Mouse (Mus musculus) liver, postnatal 0 days (tissue): ENCODE data around the gene Clec4d. TPM values are rescaled to one million over a fixed set of nuclear protein-coding genes. Genes with fewer than 3 reads are reported as not detected.
A peak's percentile ranks its signal among the peaks of the same experiment; 100 is the strongest.

Experiments used
- ATAC-seq: fragments of 200-750 bp; cut with Nextera tagmentation; 2 replicates; pipeline ENCODE4 v1.8.0; 2017; ENCODE audit warnings: mild to moderate bottlenecking, moderate library complexity
- DNase-seq: peaks from one replicate; pipeline ENCODE4 v3.0.0-alpha.2; 2016
- H3K27ac ChIP-seq: fragments of 300-500 bp; sonication (generic); 2 replicates; pipeline ENCODE4 v1.5.1; 2014; ENCODE audit warnings: antibody characterized with exemption, moderate library complexity, mild to moderate bottlenecking, low read depth
- H3K27me3 ChIP-seq: fragments of 300-500 bp; sonication (generic); 2 replicates; pipeline ENCODE4 v1.6.1; 2014; ENCODE audit warnings: low read length, control low read depth, mixed read lengths; ENCODE audit not compliant: insufficient read depth
- H3K36me3 ChIP-seq: fragments of 300-500 bp; sonication (generic); replicated peaks from 2 replicates; pipeline ENCODE4 v1.6.1; 2014; ENCODE audit warnings: mild to moderate bottlenecking, control low read depth, low read length, moderate library complexity, mixed read lengths; ENCODE audit not compliant: insufficient read depth
- H3K4me1 ChIP-seq: fragments of 300-500 bp; sonication (generic); 2 replicates; pipeline ENCODE4 v1.6.1; 2014; ENCODE audit warnings: antibody characterized with exemption, mild to moderate bottlenecking, control low read depth; ENCODE audit not compliant: insufficient read depth
- H3K4me2 ChIP-seq: fragments of 300-500 bp; sonication (generic); 2 replicates; pipeline ENCODE4 v1.6.1; 2014; ENCODE audit warnings: low read depth, mild to moderate bottlenecking, low read length, moderate library complexity, mixed read lengths
- H3K4me3 ChIP-seq: fragments of 300-500 bp; sonication (generic); 2 replicates; pipeline ENCODE4 v1.5.1; 2014; ENCODE audit warnings: low read depth, low read length
- H3K9ac ChIP-seq: fragments of 300-500 bp; sonication (generic); replicated peaks from 2 replicates; pipeline ENCODE4 v1.6.1; 2014; ENCODE audit warnings: mild to moderate bottlenecking, moderate library complexity
- H3K9me3 ChIP-seq: fragments of 300-500 bp; sonication (generic); 2 replicates; pipeline ENCODE4 v1.6.1; 2016; ENCODE audit warnings: mild to moderate bottlenecking, control low read depth, low read length, mixed read lengths
- CTCF ChIP-seq: sonication (generic); IDR thresholded peaks from 2 replicates; pipeline ENCODE4 v1.5.1; 2016; ENCODE audit warnings: antibody characterized with exemption, low read depth
- EP300 ChIP-seq: IDR thresholded peaks from 2 replicates; pipeline ENCODE4 v1.6.1; 2016; ENCODE audit warnings: antibody characterized with exemption, low read depth, mild to moderate bottlenecking
- WGBS: fragments of 180-500 bp; shearing (Covaris S2); extraction: QIAGEN DNeasy Blood & Tissue Kit; methylation state at CpG from one replicate; pipeline ENCODE4 v1.1.7; 2014; ENCODE audit not compliant: insufficient replicate concordance; 5-methylcytosine and 5-hydroxymethylcytosine counted together
- polyA plus RNA-seq: library from polyadenylated mRNA; unstranded; fragments of >200 nt; fragmentation: Nextera tagmentation; extraction: Ambion mirVana; gene quantifications from 2 replicates; pipeline ENCODE4 v1.2.1, GENCODE M21; 2015

The Clec4d gene
- 0.53 and 1.3 TPM in 2 replicates for polyA plus RNA-seq

DNA sequence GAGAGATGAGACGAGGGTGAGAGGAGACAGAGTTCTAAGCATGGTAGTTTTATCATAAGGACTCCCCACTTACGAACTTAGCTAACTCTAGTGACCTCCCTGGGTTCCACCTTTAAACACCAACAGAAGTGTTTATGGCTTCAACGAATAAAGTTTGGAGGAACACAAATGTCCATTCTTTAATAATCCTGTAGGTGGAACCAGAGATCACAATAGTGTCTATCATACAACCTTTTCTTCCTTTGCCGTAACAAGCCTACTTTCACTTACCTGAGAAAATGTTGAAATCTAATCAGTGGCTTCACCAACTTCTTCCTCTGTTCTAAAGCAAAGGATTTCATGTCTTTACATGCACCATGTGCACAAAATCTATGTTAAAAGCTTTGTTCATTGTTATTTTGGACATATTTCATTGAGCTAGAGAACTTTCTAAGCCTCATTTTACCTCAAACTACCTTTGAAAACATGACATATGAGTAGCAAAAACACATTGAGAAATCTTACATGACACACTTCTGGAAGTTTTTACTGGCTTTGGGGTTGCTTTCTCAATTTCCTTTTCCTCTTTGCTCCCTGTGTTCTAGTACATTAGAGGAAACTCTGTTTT is at the start of gene Clec4d:
Gene Clec4d (plus strand): TSS at position 557 of the 607 bp plus-strand sequence.
- Histone ChIP-seq H3K4me3 (no peak within 1 kb of the TSS), H3K9me3 (no peaks in the 10 kb centered on the region), H3K27ac (no peak within 1 kb of the TSS), H3K36me3 (no peaks in the 10 kb centered on the region), H3K27me3 (no peaks in the 10 kb centered on the region), H3K4me1 (no peaks in the 10 kb centered on the region), H3K9ac (no peak within 1 kb of the TSS), H3K4me2 (no peak within 1 kb of the TSS)
- no peak for DNase-seq
- ATAC-seq: 0 out of 2 replicates have a peak, but pooled peaks have one; percentile 14
- 40% methylated on average over 4 of the region's 4 CpGs for WGBS
- TF ChIP-seq CTCF: peak; percentile 63
- TF ChIP-seq EP300: no peak

DNA sequence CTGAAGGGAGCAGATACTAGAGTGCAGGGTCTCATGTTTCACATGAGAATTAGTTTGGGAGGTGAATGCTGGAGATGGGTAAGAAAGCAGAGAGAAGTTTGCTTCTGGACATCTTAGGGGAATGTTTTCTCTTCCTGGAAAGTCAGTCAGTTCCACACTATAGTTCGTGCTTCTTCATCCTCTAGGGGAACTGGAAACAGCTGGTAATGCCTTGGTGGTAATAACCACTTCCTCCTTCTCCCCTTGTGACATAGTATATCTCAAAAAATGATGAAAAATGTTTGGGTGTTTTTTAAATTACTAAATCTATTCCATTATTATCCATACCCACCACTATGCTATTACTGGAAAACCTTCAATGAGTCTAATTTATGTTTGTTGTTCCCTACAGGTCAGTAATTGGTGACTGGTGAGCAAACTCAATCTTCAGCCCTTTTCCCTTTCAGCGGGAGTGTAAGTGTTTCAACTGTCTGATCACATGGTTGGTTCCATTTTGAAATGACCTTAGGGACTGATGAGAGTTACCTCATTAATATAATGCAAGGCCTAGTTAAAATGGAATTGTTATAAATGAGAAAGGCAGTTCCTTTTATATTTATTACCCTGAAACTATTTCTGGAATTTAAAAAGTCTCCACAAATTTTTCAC is 34.3 kb upstream of the Clec4d start:
- no peak overlapping the region for H3K9ac ChIP-seq
- H3K27me3 ChIP-seq: no peaks in the 10 kb centered on the region
- H3K4me1 ChIP-seq: no peaks in the 10 kb centered on the region
- no peak overlapping the region for H3K4me3 ChIP-seq
- DNase-seq (no peak), ATAC-seq (peak; percentile 73)
- no peaks in the 10 kb centered on the region for H3K36me3 ChIP-seq
- WGBS: 38% methylated on average over 2 of the region's 2 CpGs
- no peaks in the 10 kb centered on the region for H3K9me3 ChIP-seq
- H3K4me2 ChIP-seq: no peak overlapping the region
- H3K27ac ChIP-seq: peak overlapping the region; percentile 30; the same call in 1 of the 2 replicates
- TF ChIP-seq CTCF: no peak
- no peak for TF ChIP-seq EP300

DNA sequence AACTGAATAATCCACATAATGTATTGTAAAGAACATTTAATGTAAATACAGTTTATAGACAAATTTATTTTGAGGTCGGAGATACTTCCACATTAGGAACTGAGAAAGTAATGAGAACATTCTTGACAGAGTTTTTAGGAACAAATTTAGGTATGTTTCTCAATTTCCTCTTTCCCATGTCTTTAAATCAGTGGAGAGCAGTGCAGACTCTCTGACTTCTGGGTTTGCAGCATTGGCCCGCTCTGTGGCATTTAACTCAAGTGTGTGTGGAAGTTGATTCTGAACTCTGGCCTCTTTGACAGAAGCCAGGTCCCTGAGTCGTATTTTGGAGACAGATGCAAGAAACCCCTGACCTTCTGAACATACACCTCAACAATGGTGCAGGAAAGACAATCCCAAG is 32.3 kb upstream of the Clec4d start, which contains the start of gene Clec4n:
Gene Clec4n (plus strand): TSS at position 200 of the 400 bp plus-strand sequence.
- 38% methylated on average over 3 of the region's 3 CpGs for WGBS
- H3K36me3 ChIP-seq: no peaks in the 10 kb centered on the region
- ATAC-seq: no peak
- TF ChIP-seq CTCF: no peak
- TF ChIP-seq EP300: no peak
- H3K27me3 ChIP-seq: no peaks in the 10 kb centered on the region
- H3K27ac ChIP-seq: no peak within 1 kb of the TSS
- DNase-seq: no peak
- H3K4me3 ChIP-seq: no peak within 1 kb of the TSS
- H3K9ac ChIP-seq: no peak within 1 kb of the TSS
- no peaks in the 10 kb centered on the region for H3K9me3 ChIP-seq
- no peaks in the 10 kb centered on the region for H3K4me1 ChIP-seq
- no peak within 1 kb of the TSS for H3K4me2 ChIP-seq

DNA sequence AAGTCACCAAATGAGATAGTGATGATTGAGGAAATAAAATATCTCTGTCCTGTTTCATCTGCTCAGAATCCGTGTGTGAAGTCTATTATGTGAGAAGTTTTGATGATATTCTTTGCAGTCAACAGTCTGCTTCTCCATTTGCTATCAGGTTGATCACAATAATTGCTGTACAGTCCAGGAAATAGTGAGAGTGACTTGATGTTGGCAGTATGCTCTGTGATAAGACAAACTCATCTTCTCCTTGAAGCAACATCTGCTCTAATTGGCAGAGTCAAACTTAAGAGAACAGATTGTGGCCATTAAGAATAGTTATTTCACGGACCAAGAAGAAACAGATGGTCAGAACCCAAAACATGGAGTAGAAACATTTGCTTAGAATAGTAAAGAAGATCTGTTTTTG is 30.8 kb upstream of the Clec4d start:
- no peak overlapping the region for H3K4me2 ChIP-seq
- no peak overlapping the region for H3K9ac ChIP-seq
- H3K4me1 ChIP-seq: no peaks in the 10 kb centered on the region
- no peak for DNase-seq
- H3K4me3 ChIP-seq: no peak overlapping the region
- H3K27me3 ChIP-seq: no peaks in the 10 kb centered on the region
- no peak for TF ChIP-seq EP300
- TF ChIP-seq CTCF: no peak
- 51% methylated on average over 2 of the region's 2 CpGs for WGBS
- no peaks in the 10 kb centered on the region for H3K36me3 ChIP-seq
- H3K9me3 ChIP-seq: no peaks in the 10 kb centered on the region
- no peak for ATAC-seq
- no peak overlapping the region for H3K27ac ChIP-seq

DNA sequence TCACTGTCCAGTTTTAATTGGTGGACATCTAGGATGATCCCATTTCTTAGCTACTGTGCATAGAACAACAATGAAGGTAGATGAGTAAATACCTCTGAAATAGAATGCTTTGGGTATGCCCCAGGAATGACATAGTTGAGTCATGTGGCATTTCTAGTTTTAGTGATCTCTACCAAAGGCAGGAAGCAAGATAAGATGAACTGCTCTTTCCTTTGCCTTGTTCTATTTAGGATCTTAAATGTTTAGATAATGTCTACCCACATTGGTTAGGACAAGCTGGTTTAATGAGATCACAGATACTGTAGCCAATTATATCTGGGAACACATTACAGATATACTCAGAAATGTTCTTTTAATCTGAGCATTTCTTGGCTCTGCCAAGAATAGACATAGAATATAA is 24.3 kb upstream of the Clec4d start:
- no peaks in the 10 kb centered on the region for H3K4me1 ChIP-seq
- DNase-seq: no peak
- H3K9ac ChIP-seq: no peak overlapping the region
- H3K27me3 ChIP-seq: no peaks in the 10 kb centered on the region
- H3K4me2 ChIP-seq: no peak overlapping the region
- no peak overlapping the region for H3K4me3 ChIP-seq
- no peak for ATAC-seq
- H3K36me3 ChIP-seq: no peaks in the 10 kb centered on the region
- TF ChIP-seq EP300 (no peak), CTCF (no peak)
- no peak overlapping the region for H3K27ac ChIP-seq
- H3K9me3 ChIP-seq: no peaks in the 10 kb centered on the region

DNA sequence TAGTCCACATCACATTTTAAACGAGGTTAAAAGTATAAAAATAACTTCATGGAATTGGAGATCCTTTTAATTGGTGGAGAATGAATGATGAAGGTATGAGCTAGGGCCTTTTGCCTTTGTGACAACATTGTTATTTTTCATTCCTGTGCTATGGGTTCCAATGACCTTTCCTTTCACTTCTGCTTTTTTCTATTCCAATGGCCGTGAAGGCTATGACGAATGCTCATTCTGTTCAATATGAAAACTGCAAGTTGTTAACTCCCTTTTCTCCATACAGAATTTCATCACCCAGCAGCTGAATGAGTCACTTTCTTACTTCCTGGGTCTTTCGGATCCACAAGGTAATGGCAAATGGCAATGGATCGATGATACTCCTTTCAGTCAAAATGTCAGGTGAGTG is 17.7 kb upstream of the Clec4d start:
- Histone ChIP-seq H3K36me3 (no peaks in the 10 kb centered on the region), H3K9ac (no peak overlapping the region), H3K4me2 (no peak overlapping the region), H3K9me3 (no peaks in the 10 kb centered on the region), H3K4me1 (no peaks in the 10 kb centered on the region), H3K27me3 (no peaks in the 10 kb centered on the region), H3K4me3 (no peak overlapping the region), H3K27ac (no peak overlapping the region)
- TF ChIP-seq CTCF: no peak
- no peak for TF ChIP-seq EP300
- ATAC-seq (no peak), DNase-seq (no peak)
- 56% methylated on average over 5 of the region's 5 CpGs for WGBS
